Mouse (Mus musculus): ENCODE data around the gene Snrpb.

GRCm38 (mm10) chr2:130155171-130155570, 24.0 kb downstream of the Snrpb start:
- no peak for TF ChIP-seq CTCF (IDR thresholded peaks at IDR 0.05; ENCODE audit: control insufficient read depth, insufficient read depth, insufficient read length)
- no peak for TF ChIP-seq MAX (IDR thresholded peaks at IDR 0.05)
- TF ChIP-seq MYOG (IDR thresholded peaks at IDR 0.05; ENCODE audit: control insufficient read depth, extremely low read depth, insufficient read length): no peak
- TF ChIP-seq MYOD1 (IDR thresholded peaks at IDR 0.05; ENCODE audit: control insufficient read depth, insufficient read length, low read depth): no peak

Measured in C2C12 (cell line).